Mouse (Mus musculus): ENCODE results near the gene Slc35d2.

DNA sequence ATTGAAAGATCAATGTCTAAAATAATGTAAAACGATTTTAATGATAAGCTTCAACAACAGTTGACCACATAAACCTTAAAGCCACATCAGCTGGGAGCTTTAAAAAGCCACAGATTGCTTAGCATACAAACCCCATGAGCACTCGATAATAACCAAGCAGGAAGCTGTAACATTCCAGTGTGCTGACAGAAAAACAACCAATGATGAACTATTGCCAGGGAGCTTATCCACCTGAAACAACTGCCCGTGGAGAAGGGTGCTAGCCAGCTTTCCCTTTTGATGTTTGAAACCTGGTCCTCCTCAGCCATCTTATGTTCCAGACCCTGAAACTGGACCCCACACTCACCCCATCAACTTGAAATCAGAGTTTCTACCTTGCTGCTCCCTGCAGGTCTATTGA lies 62.5 kb downstream of the Slc35d2 start:
- TF ChIP-seq CTCF (IDR thresholded peaks at IDR 0.05; ENCODE audit: control insufficient read depth, insufficient read depth, low read length) = no peak
- no peak for TF ChIP-seq POLR2A (IDR thresholded peaks at IDR 0.05; ENCODE audit: borderline replicate concordance, control insufficient read depth, low read depth, low read length)
